Mouse (Mus musculus) embryonic facial prominence, embryonic 11.5 days (tissue): ENCODE results near the gene Aanat. TPM values are rescaled to one million over a fixed set of nuclear protein-coding genes. Genes with fewer than 3 reads are reported as not detected.
"Not testable (repeated sequence)": the region's sequence is repeated elsewhere in the genome, so short reads cannot be mapped to it uniquely, and the experiment has no call there.

Experiments used
- ATAC-seq: fragments of 200-750 bp; cut with Nextera tagmentation; replicated peaks from 2 replicates; pipeline ENCODE4 v1.8.0; 2017; ENCODE audit warnings: low read depth; ENCODE audit not compliant: insufficient number of reproducible peaks, low FRiP score, low TSS enrichment
- DNase-seq: peaks from one replicate; pipeline ENCODE4 v3.0.0-alpha.2; 2015; ENCODE audit warnings: low spot score
- H3K27ac ChIP-seq: fragments of 300-500 bp; sonication (generic); replicated peaks from 2 replicates; pipeline ENCODE4 v1.5.1; 2014; ENCODE audit warnings: mild to moderate bottlenecking, low read depth, low read length, control low read depth
- H3K27me3 ChIP-seq: fragments of 300-500 bp; sonication (generic); 2 replicates; pipeline ENCODE4 v1.6.1; 2014; ENCODE audit warnings: mild to moderate bottlenecking, low read length, moderate library complexity, mixed read lengths; ENCODE audit not compliant: control insufficient read depth, insufficient read depth
- H3K36me3 ChIP-seq: fragments of 300-500 bp; sonication (generic); replicated peaks from 2 replicates; pipeline ENCODE4 v1.6.1; 2014; ENCODE audit warnings: low read depth, mild to moderate bottlenecking, low read length, moderate library complexity, mixed read lengths; ENCODE audit not compliant: control insufficient read depth, insufficient read depth
- H3K4me1 ChIP-seq: fragments of 300-500 bp; sonication (generic); 2 replicates; pipeline ENCODE4 v1.6.1; 2014; ENCODE audit warnings: low read length, mixed read lengths; ENCODE audit not compliant: control insufficient read depth, insufficient read depth
- H3K4me2 ChIP-seq: fragments of 300-500 bp; sonication (generic); 2 replicates; pipeline ENCODE4 v1.6.1; 2014; ENCODE audit warnings: low read depth, mild to moderate bottlenecking, control low read depth, low read length, moderate library complexity
- H3K4me3 ChIP-seq: fragments of 300-500 bp; sonication (generic); 2 replicates; pipeline ENCODE4 v1.5.1; 2014; ENCODE audit warnings: low read depth, low read length, control low read depth
- H3K9ac ChIP-seq: fragments of 300-500 bp; sonication (generic); replicated peaks from 2 replicates; pipeline ENCODE4 v1.6.1; 2014; ENCODE audit warnings: mild to moderate bottlenecking, control low read depth, low read length
- H3K9me3 ChIP-seq: fragments of 300-500 bp; sonication (generic); replicated peaks from 2 replicates; pipeline ENCODE4 v1.6.1; 2016; ENCODE audit warnings: mild to moderate bottlenecking, low read length, inconsistent platforms, mixed read lengths; ENCODE audit not compliant: control insufficient read depth
- WGBS: fragments of 180-500 bp; shearing (Covaris S2); extraction: QIAGEN DNeasy Blood & Tissue Kit; methylation state at CpG from one replicate; pipeline ENCODE4 v1.1.7; 2014; 5-methylcytosine and 5-hydroxymethylcytosine counted together
- polyA plus RNA-seq: library from polyadenylated mRNA; unstranded; fragments of >200 nt; fragmentation: Nextera tagmentation; extraction: Ambion mirVana; gene quantifications from 2 replicates; pipeline ENCODE4 v1.2.1, GENCODE M21; 2014

Aanat gene
- polyA plus RNA-seq, 1 experiment from 2014 or later, result not detected

GRCm38 (mm10) chr11:116603339-116603738 lies 17.1 kb downstream of the Aanat start:
- no peaks in the 10 kb centered on the region for H3K36me3 ChIP-seq
- H3K27me3 ChIP-seq, result no peaks in the 10 kb centered on the region
- H3K9ac ChIP-seq, result no peak overlapping the region
- no peak for ATAC-seq
- no peak overlapping the region for H3K4me3 ChIP-seq
- H3K4me2 ChIP-seq, result no peak overlapping the region
- 91% methylated on average over 10 of the region's 10 CpGs for WGBS
- no peaks in the 10 kb centered on the region for H3K9me3 ChIP-seq
- no peak overlapping the region for H3K27ac ChIP-seq
- no peaks in the 10 kb centered on the region for H3K4me1 ChIP-seq
- no peak for DNase-seq

GRCm38 (mm10) chr11:116604097-116604496 lies 17.9 kb downstream of the Aanat start:
- no peak for DNase-seq
- WGBS, result 92% methylated on average over 12 of the region's 12 CpGs
- H3K9me3 ChIP-seq, result no peaks in the 10 kb centered on the region
- no peak overlapping the region for H3K27ac ChIP-seq
- no peaks in the 10 kb centered on the region for H3K4me1 ChIP-seq
- H3K4me2 ChIP-seq, result no peak overlapping the region
- no peak for ATAC-seq
- H3K27me3 ChIP-seq, result no peaks in the 10 kb centered on the region
- H3K36me3 ChIP-seq, result no peaks in the 10 kb centered on the region
- H3K4me3 ChIP-seq, result no peak overlapping the region
- H3K9ac ChIP-seq, result no peak overlapping the region

- no peaks in the 10 kb centered on the region for H3K9me3 ChIP-seq
- ATAC-seq (no peak), DNase-seq (no peak)
- no peak overlapping the region for H3K9ac ChIP-seq
- no peaks in the 10 kb centered on the region for H3K4me1 ChIP-seq
- no peaks in the 10 kb centered on the region for H3K27me3 ChIP-seq
- no peak overlapping the region for H3K27ac ChIP-seq
- no peaks in the 10 kb centered on the region for H3K36me3 ChIP-seq
- H3K4me2 ChIP-seq, result no peak overlapping the region
- no peak overlapping the region for H3K4me3 ChIP-seq
- 90% methylated on average over 3 of the region's 3 CpGs for WGBS
Observed at GRCm38 (mm10) chr11:116607717-116608116, 21.5 kb downstream of the Aanat start.

GRCm38 (mm10) chr11:116609965-116610630 lies 23.9 kb downstream of the Aanat start:
- Histone ChIP-seq H3K36me3 (no peaks in the 10 kb centered on the region), H3K4me2 (no peak overlapping the region), H3K9me3 (no peaks in the 10 kb centered on the region), H3K27ac (no peak overlapping the region), H3K4me3 (no peak overlapping the region), H3K4me1 (no peaks in the 10 kb centered on the region), H3K27me3 (no peaks in the 10 kb centered on the region), H3K9ac (no peak overlapping the region)
- DNase-seq, result no peak
- no peak for ATAC-seq
- WGBS, result 84% methylated on average over 15 of the region's 15 CpGs

GRCm38 (mm10) chr11:116611168-116611567 lies 24.9 kb downstream of the Aanat start:
- ATAC-seq, H3K27ac ChIP-seq, DNase-seq, H3K27me3 ChIP-seq, H3K4me2 ChIP-seq, H3K9me3 ChIP-seq, H3K4me1 ChIP-seq, H3K9ac ChIP-seq, H3K4me3 ChIP-seq, H3K36me3 ChIP-seq: not testable (repeated sequence)
- 89% methylated on average over 8 of the region's 9 CpGs for WGBS

GRCm38 (mm10) chr11:116611883-116612282 lies 25.7 kb downstream of the Aanat start:
- WGBS, result 91% methylated on average over 9 of the region's 9 CpGs

GRCm38 (mm10) chr11:116612554-116612953 lies 26.3 kb downstream of the Aanat start:
- H3K9ac ChIP-seq, result no peak overlapping the region
- 72% methylated on average over 1 of the region's 1 CpGs for WGBS
- H3K4me2 ChIP-seq, result no peak overlapping the region
- no peaks in the 10 kb centered on the region for H3K9me3 ChIP-seq
- H3K27me3 ChIP-seq, result no peaks in the 10 kb centered on the region
- ATAC-seq (no peak), DNase-seq (no peak)
- H3K4me1 ChIP-seq, result no peaks in the 10 kb centered on the region
- no peak overlapping the region for H3K27ac ChIP-seq
- H3K4me3 ChIP-seq, result no peak overlapping the region
- no peaks in the 10 kb centered on the region for H3K36me3 ChIP-seq

More at GRCm38 (mm10) chr11:116611883-116612282, 25.7 kb downstream of the Aanat start:
- no peaks in the 10 kb centered on the region for H3K9me3 ChIP-seq
- H3K9ac ChIP-seq, result no peak overlapping the region
- no peak overlapping the region for H3K4me3 ChIP-seq
- no peak for ATAC-seq
- no peak overlapping the region for H3K4me2 ChIP-seq
- no peak overlapping the region for H3K27ac ChIP-seq
- no peaks in the 10 kb centered on the region for H3K4me1 ChIP-seq
- no peak for DNase-seq
- no peaks in the 10 kb centered on the region for H3K36me3 ChIP-seq
- H3K27me3 ChIP-seq, result no peaks in the 10 kb centered on the region

GRCm38 (mm10) chr11:116613234-116613633 lies 27.0 kb downstream of the Aanat start:
- H3K27ac ChIP-seq, result no peak overlapping the region
- no peak overlapping the region for H3K4me3 ChIP-seq
- WGBS, result 92% methylated on average over 6 of the region's 6 CpGs
- no peaks in the 10 kb centered on the region for H3K4me1 ChIP-seq
- no peak overlapping the region for H3K4me2 ChIP-seq
- H3K36me3 ChIP-seq, result no peaks in the 10 kb centered on the region
- H3K27me3 ChIP-seq, result no peaks in the 10 kb centered on the region
- DNase-seq (no peak), ATAC-seq (no peak)
- no peak overlapping the region for H3K9ac ChIP-seq
- no peaks in the 10 kb centered on the region for H3K9me3 ChIP-seq
